Mouse (Mus musculus): ENCODE data around the gene Hoxa13. TPM values are rescaled to one million over a fixed set of nuclear protein-coding genes. Genes with fewer than 3 reads are reported as not detected.

The Hoxa13 gene
- polyA plus RNA-seq, 1 experiment from 2014 or later, result 0.35 TPM

DNA sequence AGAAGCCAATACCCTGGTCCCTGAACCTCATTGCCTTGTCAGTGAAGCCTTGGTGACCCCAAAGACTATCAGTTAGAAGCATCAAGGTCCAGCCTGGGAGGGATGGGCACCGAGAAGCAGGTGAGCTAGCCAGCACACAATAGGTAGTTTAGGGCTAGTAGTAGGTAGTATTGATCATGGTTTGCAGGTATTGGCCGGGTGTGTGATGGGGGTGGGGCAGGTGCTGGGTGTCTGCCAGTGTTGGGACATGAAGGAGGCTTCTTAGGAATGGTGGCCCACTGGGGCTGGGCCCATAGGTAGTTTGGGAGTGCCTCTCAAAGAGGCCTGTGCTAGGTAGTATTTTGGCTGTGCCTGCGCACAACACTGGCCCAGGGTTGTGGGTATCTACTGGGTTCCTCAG lies 45.6 kb downstream of the Hoxa13 start:
- peak overlapping the region; percentile 64; the same call in 1 of the 2 replicates for H3K4me2 ChIP-seq (ENCODE audit: low read length)

DNA sequence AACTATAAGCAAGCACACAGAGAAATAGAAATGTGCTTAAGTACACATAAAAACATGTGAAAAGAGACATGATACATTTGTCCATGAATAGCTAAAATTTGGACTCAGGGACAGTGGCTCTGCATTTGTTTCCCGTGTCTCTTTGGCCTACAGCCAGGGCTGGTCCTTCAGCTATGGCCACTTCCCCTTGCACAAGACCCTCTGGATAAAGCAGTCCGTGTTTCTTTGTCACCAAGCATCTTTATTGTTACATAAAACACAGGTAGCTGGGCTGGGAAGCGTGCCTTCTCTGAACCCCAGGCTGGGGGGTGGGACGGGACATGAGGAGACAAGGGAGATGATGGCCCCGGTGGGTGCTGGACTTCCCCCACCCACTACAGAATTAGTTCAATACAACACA lies 46.4 kb downstream of the Hoxa13 start:
- H3K4me1 ChIP-seq (replicated peaks; ENCODE audit: control insufficient read depth, insufficient read depth, low read length), result peaks cover 23% of the 10 kb centered on the region; the same call in 1 of the 2 replicates
- 0 out of 2 replicates have a peak overlapping the region, but pooled peaks have one; percentile 78 for H3K4me2 ChIP-seq (ENCODE audit: low read length)
- H3K27me3 ChIP-seq (replicated peaks; ENCODE audit: control insufficient read depth, insufficient read depth, low read length), result peaks cover 87% of the 10 kb centered on the region
- ATAC-seq (replicated peaks; ENCODE audit: low FRiP score, low TSS enrichment, low read depth) (no peak), DNase-seq (ENCODE audit: low spot score) (no peak)
- no peak overlapping the region for H3K27ac ChIP-seq (ENCODE audit: low read depth)
- no peaks in the 10 kb centered on the region for H3K9me3 ChIP-seq (ENCODE audit: control insufficient read depth, low read length)
- 47% methylated on average over 5 of the region's 5 CpGs for WGBS
- H3K36me3 ChIP-seq (ENCODE audit: control insufficient read depth, insufficient read depth, low read length), result no peaks in the 10 kb centered on the region
- 0 out of 2 replicates have a peak overlapping the region, but pooled peaks have one; percentile 64 for H3K4me3 ChIP-seq (ENCODE audit: low read depth, low read length)
- H3K9ac ChIP-seq (ENCODE audit: low read length), result no peak overlapping the region

More for the DNA sequence above, 45.6 kb downstream of the Hoxa13 start:
- Histone ChIP-seq H3K4me1 (replicated peaks; ENCODE audit: control insufficient read depth, insufficient read depth, low read length) (peaks cover 25% of the 10 kb centered on the region; the same call in 1 of the 2 replicates), H3K36me3 (ENCODE audit: control insufficient read depth, insufficient read depth, low read length) (no peaks in the 10 kb centered on the region), H3K9me3 (ENCODE audit: control insufficient read depth, low read length) (no peaks in the 10 kb centered on the region), H3K4me3 (ENCODE audit: low read depth, low read length) (no peak overlapping the region), H3K27me3 (replicated peaks; ENCODE audit: control insufficient read depth, insufficient read depth, low read length) (peaks cover 89% of the 10 kb centered on the region), H3K9ac (ENCODE audit: low read length) (no peak overlapping the region), H3K27ac (ENCODE audit: low read depth) (no peak overlapping the region)
- 41% methylated on average over 3 of the region's 3 CpGs for WGBS
- no peak for DNase-seq (ENCODE audit: low spot score)
- ATAC-seq (replicated peaks; ENCODE audit: low FRiP score, low TSS enrichment, low read depth), result no peak

DNA sequence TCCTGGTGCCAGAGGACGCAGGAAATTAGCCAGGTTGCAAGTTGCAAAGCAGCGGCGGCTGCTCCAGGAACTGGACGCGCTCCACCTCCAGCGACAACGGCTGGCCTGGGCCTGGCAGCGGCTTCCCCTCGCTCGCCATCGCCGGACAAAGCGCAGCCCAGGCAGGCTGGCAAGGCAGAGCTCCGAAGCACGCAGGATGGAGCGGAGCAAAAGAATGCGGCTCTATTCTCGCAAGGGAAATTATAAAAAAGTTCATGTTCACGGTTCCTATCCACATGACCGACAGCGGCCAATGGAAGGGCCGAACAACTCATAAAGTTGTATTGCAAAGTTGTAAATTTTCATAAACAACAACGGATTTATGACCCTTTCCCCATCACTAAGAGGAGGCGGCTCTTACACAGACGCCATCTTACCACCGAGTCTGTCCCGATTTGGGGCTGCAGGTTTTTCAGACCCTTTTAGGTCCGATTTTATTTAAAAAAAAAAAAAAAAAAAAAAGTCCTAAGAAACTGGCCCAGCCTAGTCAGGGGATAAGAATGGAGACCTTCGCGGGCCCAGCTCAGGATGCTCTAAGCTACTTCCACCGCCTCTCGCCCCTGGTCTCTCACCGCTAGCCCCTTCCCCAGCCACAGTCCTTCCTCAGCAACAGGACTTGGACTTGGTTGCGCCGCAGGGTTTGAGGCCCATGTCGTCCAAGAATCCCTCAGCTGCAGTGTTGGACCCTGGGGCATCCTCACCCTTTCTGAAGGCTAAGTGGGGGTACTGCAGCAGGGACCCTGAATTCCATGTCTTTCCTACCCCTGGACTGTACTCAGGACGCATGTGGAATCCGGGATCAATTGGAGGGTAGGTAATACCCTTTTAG lies 47.3 kb downstream of the Hoxa13 start, which contains the start of the genes Hoxa3 and Gm28308:
Gene Hoxa3 (minus strand): TSS at position 218 of the 868 bp plus-strand sequence.
Gene Gm28308 (minus strand): TSS at position 221 of the 868 bp plus-strand sequence.
- peak; percentile 78 for DNase-seq (ENCODE audit: low spot score)
- Histone ChIP-seq H3K4me3 (ENCODE audit: low read depth, low read length) (peak within 1 kb of the TSS; percentile 64), H3K9ac (ENCODE audit: low read length) (peak within 1 kb of the TSS; percentile 69), H3K27ac (ENCODE audit: low read depth) (peak within 1 kb of the TSS; percentile 87), H3K27me3 (replicated peaks; ENCODE audit: control insufficient read depth, insufficient read depth, low read length) (peaks cover 86% of the 10 kb centered on the region), H3K4me2 (ENCODE audit: low read length) (peak within 1 kb of the TSS; percentile 78), H3K4me1 (replicated peaks; ENCODE audit: control insufficient read depth, insufficient read depth, low read length) (peaks cover 30% of the 10 kb centered on the region), H3K36me3 (ENCODE audit: control insufficient read depth, insufficient read depth, low read length) (no peaks in the 10 kb centered on the region), H3K9me3 (ENCODE audit: control insufficient read depth, low read length) (no peaks in the 10 kb centered on the region)
- WGBS, result 5% methylated on average over 38 of the region's 38 CpGs
- peak; percentile 36; the same call in 1 of the 2 replicates for ATAC-seq (replicated peaks; ENCODE audit: low FRiP score, low TSS enrichment, low read depth)

DNA sequence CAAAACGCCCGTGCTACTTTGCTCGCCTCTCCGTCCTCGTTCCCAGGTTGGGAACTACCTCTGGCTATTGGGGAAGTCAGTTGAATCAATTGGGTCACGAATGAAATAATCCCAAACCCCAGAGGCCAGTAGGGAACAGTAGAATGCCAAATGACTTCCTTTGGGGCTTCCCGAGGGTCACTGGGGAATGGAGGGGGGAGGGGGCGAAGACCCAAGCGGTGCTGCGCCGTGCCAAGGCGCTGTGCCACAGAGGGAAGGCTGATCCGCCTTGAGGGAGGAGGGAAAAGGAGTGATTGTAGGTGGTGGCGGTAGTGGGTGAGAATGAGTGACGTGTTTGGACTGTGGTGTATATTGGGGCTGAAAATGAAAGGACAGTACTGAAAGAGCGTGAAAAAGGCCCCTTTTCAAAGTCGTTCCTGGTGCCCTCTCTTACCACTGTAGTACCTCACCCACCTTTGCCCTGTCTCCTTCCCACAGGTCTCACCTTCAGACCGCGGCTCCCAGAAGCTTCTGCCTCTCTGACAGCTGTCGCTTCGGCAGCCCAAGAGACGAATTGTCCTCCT lies 48.0 kb downstream of the Hoxa13 start:
- H3K4me1 ChIP-seq (replicated peaks; ENCODE audit: control insufficient read depth, insufficient read depth, low read length), result peaks cover 32% of the 10 kb centered on the region
- WGBS, result 5% methylated on average over 22 of the region's 22 CpGs
- H3K9ac ChIP-seq (ENCODE audit: low read length), result peak overlapping the region; percentile 69
- peaks cover 81% of the 10 kb centered on the region for H3K27me3 ChIP-seq (replicated peaks; ENCODE audit: control insufficient read depth, insufficient read depth, low read length)
- no peaks in the 10 kb centered on the region for H3K9me3 ChIP-seq (ENCODE audit: control insufficient read depth, low read length)
- peak overlapping the region; percentile 64 for H3K4me3 ChIP-seq (ENCODE audit: low read depth, low read length)
- H3K27ac ChIP-seq (ENCODE audit: low read depth), result peak overlapping the region; percentile 87
- no peaks in the 10 kb centered on the region for H3K36me3 ChIP-seq (ENCODE audit: control insufficient read depth, insufficient read depth, low read length)
- H3K4me2 ChIP-seq (ENCODE audit: low read length), result peak overlapping the region; percentile 78
- DNase-seq (ENCODE audit: low spot score) (peak; percentile 75), ATAC-seq (replicated peaks; ENCODE audit: low FRiP score, low TSS enrichment, low read depth) (no peak)

DNA sequence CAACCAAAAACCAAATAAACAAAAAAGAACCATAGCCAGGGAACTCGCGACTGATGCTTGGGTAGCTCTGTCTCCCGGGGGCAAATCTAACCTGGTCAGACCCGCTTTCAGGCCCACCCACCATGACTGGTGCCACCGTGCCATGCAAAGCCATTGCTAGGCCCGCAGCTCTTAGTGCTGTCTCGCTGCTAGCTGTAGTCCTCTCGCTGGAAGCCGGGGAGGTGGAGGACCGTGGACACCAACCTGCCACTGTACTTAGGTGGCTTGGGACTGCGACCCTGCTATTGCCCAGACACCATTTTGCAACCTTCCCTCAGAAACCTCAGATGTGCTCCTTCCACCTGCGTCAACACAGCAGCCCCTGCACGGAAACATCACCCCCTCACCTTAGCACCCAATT lies 48.7 kb downstream of the Hoxa13 start:
- H3K4me1 ChIP-seq (replicated peaks; ENCODE audit: control insufficient read depth, insufficient read depth, low read length), result peaks cover 34% of the 10 kb centered on the region
- H3K36me3 ChIP-seq (ENCODE audit: control insufficient read depth, insufficient read depth, low read length), result no peaks in the 10 kb centered on the region
- no peaks in the 10 kb centered on the region for H3K9me3 ChIP-seq (ENCODE audit: control insufficient read depth, low read length)
- DNase-seq (ENCODE audit: low spot score) (peak; percentile 81), ATAC-seq (replicated peaks; ENCODE audit: low FRiP score, low TSS enrichment, low read depth) (no peak)
- peaks cover 84% of the 10 kb centered on the region for H3K27me3 ChIP-seq (replicated peaks; ENCODE audit: control insufficient read depth, insufficient read depth, low read length)
- H3K27ac ChIP-seq (ENCODE audit: low read depth), result peak overlapping the region; percentile 87; the same call in 1 of the 2 replicates
- H3K4me3 ChIP-seq (ENCODE audit: low read depth, low read length), result peak overlapping the region; percentile 64
- peak overlapping the region; percentile 69 for H3K9ac ChIP-seq (ENCODE audit: low read length)
- H3K4me2 ChIP-seq (ENCODE audit: low read length), result peak overlapping the region; percentile 78
- 4% methylated on average over 13 of the region's 13 CpGs for WGBS

DNA sequence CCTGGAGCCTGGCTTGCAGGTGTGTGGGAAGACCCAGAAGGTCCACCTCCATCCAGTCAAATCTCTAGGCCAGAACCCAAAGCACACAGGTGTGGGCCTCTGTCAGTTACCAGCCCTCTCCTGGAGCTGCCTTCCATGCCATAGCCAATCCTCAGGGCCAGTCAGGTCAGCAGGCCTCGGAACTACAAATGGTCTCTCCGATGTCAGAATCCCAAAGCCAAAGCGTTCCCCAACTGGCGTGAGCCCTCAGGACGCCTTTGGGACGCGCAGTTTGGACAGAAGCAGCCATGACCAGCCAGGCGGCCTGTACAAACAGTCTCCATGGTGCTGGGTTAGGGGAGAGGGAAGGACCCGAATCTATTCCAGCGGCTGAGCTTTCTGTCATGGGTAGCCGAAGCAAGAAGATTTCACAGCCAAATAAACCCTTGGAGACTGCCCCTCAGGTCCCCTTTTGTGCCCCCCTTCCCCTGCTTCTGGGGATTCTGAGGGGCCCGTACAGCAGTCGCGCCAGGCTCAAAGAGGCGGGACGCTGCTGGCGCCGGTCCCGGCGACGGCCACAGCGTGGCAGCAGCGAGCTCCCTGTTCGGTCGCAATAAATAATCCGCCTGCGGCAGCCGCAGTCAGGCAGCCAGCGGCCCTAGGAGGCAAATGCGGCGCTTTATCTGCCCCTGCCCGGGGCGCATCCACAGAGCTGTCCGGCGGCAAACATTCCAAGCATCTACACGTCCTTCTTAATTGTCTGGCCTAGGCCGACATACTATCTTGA lies 49.3 kb downstream of the Hoxa13 start:
- H3K4me3 ChIP-seq (ENCODE audit: low read depth, low read length), result peak overlapping the region; percentile 64
- no peaks in the 10 kb centered on the region for H3K36me3 ChIP-seq (ENCODE audit: control insufficient read depth, insufficient read depth, low read length)
- peak; percentile 37 for ATAC-seq (replicated peaks; ENCODE audit: low FRiP score, low TSS enrichment, low read depth)
- H3K27ac ChIP-seq (ENCODE audit: low read depth), result peak overlapping the region; percentile 87; the same call in 1 of the 2 replicates
- 2% methylated on average over 37 of the region's 37 CpGs for WGBS
- peak overlapping the region; percentile 69 for H3K9ac ChIP-seq (ENCODE audit: low read length)
- H3K4me2 ChIP-seq (ENCODE audit: low read length), result peak overlapping the region; percentile 78
- H3K9me3 ChIP-seq (ENCODE audit: control insufficient read depth, low read length), result no peaks in the 10 kb centered on the region
- peak; percentile 83 for DNase-seq (ENCODE audit: low spot score)
- H3K4me1 ChIP-seq (replicated peaks; ENCODE audit: control insufficient read depth, insufficient read depth, low read length), result peaks cover 38% of the 10 kb centered on the region
- H3K27me3 ChIP-seq (replicated peaks; ENCODE audit: control insufficient read depth, insufficient read depth, low read length), result peaks cover 80% of the 10 kb centered on the region

DNA sequence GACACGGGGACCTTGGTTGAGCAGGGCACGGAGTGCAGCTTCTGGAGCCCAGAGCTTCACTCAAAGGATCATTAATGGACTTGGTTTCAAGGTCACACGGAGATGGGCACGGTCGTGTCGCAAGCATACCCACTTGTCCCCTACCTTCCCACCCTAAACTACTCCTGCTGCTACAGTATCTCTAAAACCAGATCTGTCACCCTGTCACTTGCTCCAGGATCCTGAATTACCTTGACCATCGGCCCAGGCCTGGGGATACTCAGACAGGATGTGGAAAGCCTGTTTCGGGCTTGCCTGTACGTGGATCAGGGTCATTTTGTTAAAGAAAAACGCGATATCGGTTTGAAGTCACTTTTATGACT lies 51.0 kb downstream of the Hoxa13 start:
- Histone ChIP-seq H3K36me3 (ENCODE audit: control insufficient read depth, insufficient read depth, low read length) (0 out of 2 replicates have a peak, but pooled peaks cover 4% of the 10 kb centered on the region), H3K27me3 (replicated peaks; ENCODE audit: control insufficient read depth, insufficient read depth, low read length) (peaks cover 73% of the 10 kb centered on the region), H3K4me2 (ENCODE audit: low read length) (peak overlapping the region; percentile 78), H3K9ac (ENCODE audit: low read length) (peak overlapping the region; percentile 51), H3K27ac (ENCODE audit: low read depth) (no peak overlapping the region), H3K9me3 (ENCODE audit: control insufficient read depth, low read length) (no peaks in the 10 kb centered on the region), H3K4me1 (replicated peaks; ENCODE audit: control insufficient read depth, insufficient read depth, low read length) (peaks cover 41% of the 10 kb centered on the region), H3K4me3 (ENCODE audit: low read depth, low read length) (peak overlapping the region; percentile 36)
- DNase-seq (ENCODE audit: low spot score), result peak; percentile 67
- ATAC-seq (replicated peaks; ENCODE audit: low FRiP score, low TSS enrichment, low read depth), result no peak
- WGBS, result 33% methylated on average over 12 of the region's 12 CpGs
